In the genomic region with DNA sequence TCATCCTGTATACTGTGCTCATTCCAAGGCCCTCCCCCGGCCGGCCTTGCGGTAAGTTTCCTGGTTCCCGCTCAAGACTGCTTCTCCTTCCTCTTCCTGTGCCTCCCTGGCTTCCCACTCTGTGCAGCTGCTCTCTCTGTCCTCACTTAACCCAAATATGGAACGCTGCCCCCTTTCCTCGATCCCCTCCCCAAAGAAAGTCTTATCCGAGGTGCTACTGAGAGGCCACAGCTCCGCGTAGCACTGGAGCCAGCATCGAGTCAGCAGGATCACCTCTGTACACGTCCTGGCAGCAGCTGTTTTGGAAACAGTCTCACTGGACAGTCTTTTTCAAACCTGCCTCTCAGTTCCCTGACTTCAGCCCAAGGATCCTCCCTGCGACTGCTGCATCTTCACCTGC, we compare ENCODE assay signal across 11 mouse cellular contexts. TPM values are rescaled to one million over a fixed set of nuclear protein-coding genes. Genes with fewer than 3 reads are reported as not detected.
A peak's percentile ranks its signal among the peaks of the same experiment; 100 is the strongest.
DNase-seq lines count a peak whose midpoint lies in the region; ATAC-seq lines count a peak whose summit lies in the region.
"Had no signal": no experiment of that assay in that cellular context is flagged by ENCODE, and none has a peak within 500 bp of the region (broad histone marks: within the 10 kb centered on the region; RNA-seq: fewer than 3 reads in every experiment).

No protein-coding gene starts in this region.

- H3K4me1 ChIP-seq in kidney, embryonic 15.5 days: 0 out of 2 replicates have a peak, but pooled peaks cover 5% of the 10 kb centered on the region

- H3K9ac ChIP-seq in kidney, embryonic 15.5 days: no peak overlapping the region
- H3K9ac ChIP-seq: embryonic facial prominence, embryonic 15.5 days had no signal

- WGBS in kidney, embryonic 15.5 days: 48% methylated on average over 12 of the region's 12 CpGs

- no peak overlapping the region for H3K4me3 ChIP-seq in kidney, embryonic 15.5 days (replicated peaks)
- H3K4me3 ChIP-seq: embryonic facial prominence, embryonic 15.5 days; myocyte had no signal

- H3K27me3 ChIP-seq in kidney, embryonic 15.5 days: no peaks in the 10 kb centered on the region
- H3K27me3 ChIP-seq: embryonic facial prominence, embryonic 15.5 days had no signal

- H3K4me2 ChIP-seq in kidney, embryonic 15.5 days: no peak overlapping the region
- H3K4me2 ChIP-seq: embryonic facial prominence, embryonic 15.5 days had no signal

- H3K27ac ChIP-seq in kidney, embryonic 15.5 days: no peak overlapping the region
- H3K27ac ChIP-seq: embryonic facial prominence, embryonic 15.5 days; macrophage had no signal

- DNase-seq in kidney, postnatal 4 days: peak; percentile 36 to 49
- DNase-seq in heart, postnatal 4 days: peak; percentile 27
- DNase-seq in lung, postnatal 36 days: peak; percentile 60
- DNase-seq in neural tube, embryonic 10.5 days (ENCODE audit: extremely low spot score, low spot score): no peak
- DNase-seq in spleen, postnatal 10 days (ENCODE audit: low spot score in 2 of 2): no peak
- DNase-seq: cerebellum, postnatal 14 days had no signal

- H3K36me3 ChIP-seq in kidney, embryonic 15.5 days: no peaks in the 10 kb centered on the region
- H3K36me3 ChIP-seq: embryonic facial prominence, embryonic 15.5 days had no signal

- H3K9me3 ChIP-seq in kidney, embryonic 15.5 days (replicated peaks): no peaks in the 10 kb centered on the region
- H3K9me3 ChIP-seq: embryonic facial prominence, embryonic 15.5 days had no signal

- ATAC-seq in kidney, embryonic 15.5 days (replicated peaks; ENCODE audit: low FRiP score): no peak
- peak; percentile 40 for ATAC-seq in granulocyte monocyte progenitor cell, adult 5-6 weeks (replicated peaks; ENCODE audit: poor library complexity, severe bottlenecking)

RNA-seq across cellular contexts. Expression of gene Scube2, which starts 13.7 kb away (rescaled TPM):
- 0.89 and 1.0 TPM in 2 replicates for polyA plus RNA-seq in kidney, embryonic 15.5 days (2015; fragmentation: Nextera tagmentation; extraction: Ambion mirVana)
- total RNA-seq in granulocyte monocyte progenitor cell, adult 5-6 weeks (2014; fragmentation: Nextera tagmentation): not detected in 2 replicates
- not detected in 2 replicates for total RNA-seq in granulocyte monocyte progenitor cell, adult 5-6 weeks (2017)
- total RNA-seq in heart, postnatal 4 days (2021): 10 to 100 TPM; 13.7 to 15.4 TPM
- polyA plus RNA-seq: macrophage, myocyte had no signal

Comparison
In these comparisons a context has a peak if more than half of its experiments do, and no peak if none do; other contexts are left out.
1. DNase-seq: peak in kidney, postnatal 4 days (2 of 2), heart, postnatal 4 days (single experiment) and lung, postnatal 36 days (single experiment); none in neural tube, embryonic 10.5 days (single experiment) and spleen, postnatal 10 days (0 of 2).
2. RNA of gene Scube2, which starts 13.7 kb away (total RNA-seq): 13.7 to 15.4 TPM in heart, postnatal 4 days; not detected in granulocyte monocyte progenitor cell, adult 5-6 weeks; every median in the first group is over 10 times any median in the second.